ENCODE assay signal across 9 mouse cellular contexts in genomic region chr17:23610361-23610800, GRCm38 (mm10). TPM values are rescaled to one million over a fixed set of nuclear protein-coding genes. Genes with fewer than 3 reads are reported as not detected.
DNase-seq lines count a peak whose midpoint lies in the region; ATAC-seq and TF ChIP-seq lines count a peak whose summit lies in the region.
"Had no signal": no experiment of that assay in that cellular context is flagged by ENCODE, and none has a peak within 500 bp of the region (broad histone marks: within the 10 kb centered on the region; RNA-seq: fewer than 3 reads in every experiment).

No protein-coding gene starts in this region.

- peak; percentile 93 for TF ChIP-seq CTCF in bone marrow, adult 2 months (IDR thresholded peaks at IDR 0.05; ENCODE audit: control insufficient read depth, insufficient read depth, low read length)

- H3K27ac ChIP-seq in bone marrow, adult 2 months (ENCODE audit: control insufficient read depth, insufficient read depth, low read depth, low read length, poor library complexity): peak overlapping the region; percentile 7
- no peak overlapping the region for H3K27ac ChIP-seq in lung, embryonic 16.5 days (ENCODE audit: low read length)
- H3K27ac ChIP-seq: heart, embryonic 13.5 days had no signal

- H3K27me3 ChIP-seq in lung, embryonic 16.5 days (ENCODE audit: control insufficient read depth, insufficient read depth, low read depth, low read length): no peaks in the 10 kb centered on the region

- WGBS in bone marrow, adult 2 months: 5% methylated on average over 28 of the region's 28 CpGs
- 73% methylated on average over 28 of the region's 28 CpGs for WGBS in lung, embryonic 16.5 days

- H3K9ac ChIP-seq in lung, embryonic 16.5 days (ENCODE audit: low read length): no peak overlapping the region
- H3K9ac ChIP-seq: heart, embryonic 13.5 days had no signal

- H3K4me1 ChIP-seq in bone marrow, adult 2 months (ENCODE audit: control insufficient read depth, insufficient read depth, low read length): peaks cover 7% of the 10 kb centered on the region
- H3K4me1 ChIP-seq in lung, embryonic 16.5 days (replicated peaks; ENCODE audit: control insufficient read depth, insufficient read depth, low read length): no peaks in the 10 kb centered on the region
- H3K4me1 ChIP-seq: heart, embryonic 13.5 days had no signal

- TF ChIP-seq POLR2A in bone marrow, adult 2 months (IDR thresholded peaks at IDR 0.05; ENCODE audit: borderline replicate concordance, control insufficient read depth, low read depth, low read length): peak; percentile 46; the same call in 1 of the 2 replicates

- no peaks in the 10 kb centered on the region for H3K36me3 ChIP-seq in lung, embryonic 16.5 days (ENCODE audit: control insufficient read depth, insufficient read depth, low read length)
- H3K36me3 ChIP-seq: heart, embryonic 13.5 days had no signal

- no peak overlapping the region for H3K4me2 ChIP-seq in lung, embryonic 16.5 days (ENCODE audit: low read depth, low read length)
- H3K4me2 ChIP-seq: heart, embryonic 13.5 days had no signal

- peak overlapping the region; percentile 12 for H3K4me3 ChIP-seq in bone marrow, adult 2 months (replicated peaks; ENCODE audit: control insufficient read depth, low read depth, low read length)
- H3K4me3 ChIP-seq in lung, embryonic 16.5 days (ENCODE audit: low read length): no peak overlapping the region
- H3K4me3 ChIP-seq: heart, embryonic 13.5 days had no signal

- ATAC-seq in lung, embryonic 16.5 days (ENCODE audit: low read depth): peak; percentile 82
- no peak for ATAC-seq in frontal cortex, adult (ENCODE audit: low TSS enrichment)

- peak; percentile 36 for DNase-seq in 3134 (ENCODE audit: extremely low read depth, insufficient read length, low spot score)
- peak; percentile 96 for DNase-seq in A20 (ENCODE audit: low read depth, low spot score)
- DNase-seq in gastrocnemius, adult 18-20 months (ENCODE audit: low spot score): peak; percentile 30
- DNase-seq in kidney, adult 18-20 months: peak; percentile 67
- peak; percentile 77 to 88 for DNase-seq in spleen, adult 18-20 months

- H3K9me3 ChIP-seq in lung, embryonic 16.5 days (ENCODE audit: control insufficient read depth, low read length): no peaks in the 10 kb centered on the region
- H3K9me3 ChIP-seq: heart, embryonic 13.5 days had no signal

RNA-seq across cellular contexts. Expression of gene Zscan10, which starts 9.7 kb away (rescaled TPM):
- polyA plus RNA-seq in bone marrow, adult 2 months (2011; ENCODE audit: insufficient read depth, insufficient read length, low replicate concordance, missing spikeins): 4.2 TPM in 1 of 2 replicates, not detected in the other
- total RNA-seq in gastrocnemius, adult 18-20 months (2021): not detected
- 0.26 and 0.36 TPM in 2 replicates for polyA plus RNA-seq in lung, embryonic 16.5 days (2015; fragmentation: Nextera tagmentation; extraction: Ambion mirVana)
- polyA plus RNA-seq: heart, embryonic 13.5 days had no signal

RNA-seq across cellular contexts. Expression of gene Zfp13, which starts 11.1 kb away (rescaled TPM):
- not detected in 2 replicates for polyA plus RNA-seq in bone marrow, adult 2 months (2011; ENCODE audit: insufficient read depth, insufficient read length, low replicate concordance, missing spikeins)
- total RNA-seq in gastrocnemius, adult 18-20 months (2021): 1 to 10 TPM; 2.5 to 2.9 TPM
- polyA plus RNA-seq in lung, embryonic 16.5 days (2015; fragmentation: Nextera tagmentation; extraction: Ambion mirVana): 12.9 TPM in 2 replicates

RNA-seq across cellular contexts. Expression of gene Mmp25, which starts 34.7 kb away (rescaled TPM):
- polyA plus RNA-seq in bone marrow, adult 2 months (2011; ENCODE audit: insufficient read depth, insufficient read length, low replicate concordance, missing spikeins): 4.8 and 18.0 TPM in 2 replicates
- total RNA-seq in gastrocnemius, adult 18-20 months (2021): under 1 TPM in 1 of 2 experiments, not detected in 1; 0.07 TPM
- polyA plus RNA-seq in lung, embryonic 16.5 days (2015; fragmentation: Nextera tagmentation; extraction: Ambion mirVana): 0.49 and 0.78 TPM in 2 replicates

RNA-seq across cellular contexts. Expression of gene Zfp213, which starts 46.3 kb away (rescaled TPM):
- polyA plus RNA-seq in bone marrow, adult 2 months (2011; ENCODE audit: insufficient read depth, insufficient read length, low replicate concordance, missing spikeins): 3.6 and 4.3 TPM in 2 replicates
- 1 to 10 TPM; 2.1 to 2.8 TPM for total RNA-seq in gastrocnemius, adult 18-20 months (2021)
- polyA plus RNA-seq in lung, embryonic 16.5 days (2015; fragmentation: Nextera tagmentation; extraction: Ambion mirVana): 17.4 and 21.7 TPM in 2 replicates

RNA-seq across cellular contexts. Expression of gene Bicdl2, which starts 49.9 kb away (rescaled TPM):
- 0.66 and 2.2 TPM in 2 replicates for polyA plus RNA-seq in bone marrow, adult 2 months (2011; ENCODE audit: insufficient read depth, insufficient read length, low replicate concordance, missing spikeins)
- not detected for total RNA-seq in gastrocnemius, adult 18-20 months (2021)
- 4.3 and 4.7 TPM in 2 replicates for polyA plus RNA-seq in lung, embryonic 16.5 days (2015; fragmentation: Nextera tagmentation; extraction: Ambion mirVana)

Comparison
In these comparisons a context has a peak if more than half of its experiments do, and no peak if none do; other contexts are left out.
1. DNase-seq: peak in every context shown above with its lines; median percentile 96 in A20; 82 in spleen, adult 18-20 months; 67 in kidney, adult 18-20 months; 36 in 3134; 30 in gastrocnemius, adult 18-20 months.